Mouse (Mus musculus): Measurements from ENCODE around the gene Fam129b.

Gene Fam129b

GRCm38 (mm10) chr2:32877303-32877702, 1.4 kb downstream of the Fam129b start:
- TF ChIP-seq GATA4 (IDR thresholded peaks at IDR 0.05; ENCODE audit: insufficient replicate concordance, low read length), result peak; percentile 42; the same call in 1 of the 2 replicates

GRCm38 (mm10) chr2:32877761-32878393, 2.0 kb downstream of the Fam129b start:
- TF ChIP-seq GATA4 (IDR thresholded peaks at IDR 0.05; ENCODE audit: insufficient replicate concordance, low read length), result no peak

GRCm38 (mm10) chr2:32878396-32878795, 2.5 kb downstream of the Fam129b start:
- TF ChIP-seq GATA4 (IDR thresholded peaks at IDR 0.05; ENCODE audit: insufficient replicate concordance, low read length), result no peak

- no peak for TF ChIP-seq GATA4 (IDR thresholded peaks at IDR 0.05; ENCODE audit: insufficient replicate concordance, low read length)
Observed at GRCm38 (mm10) chr2:32879593-32879992, 3.7 kb downstream of the Fam129b start.

GRCm38 (mm10) chr2:32881054-32881453, 5.1 kb downstream of the Fam129b start:
- peak; percentile 35; the same call in 1 of the 2 replicates for TF ChIP-seq GATA4 (IDR thresholded peaks at IDR 0.05; ENCODE audit: insufficient replicate concordance, low read length)

GRCm38 (mm10) chr2:32881723-32882122, 5.8 kb downstream of the Fam129b start:
- TF ChIP-seq GATA4 (IDR thresholded peaks at IDR 0.05; ENCODE audit: insufficient replicate concordance, low read length), result no peak

- no peak for TF ChIP-seq GATA4 (IDR thresholded peaks at IDR 0.05; ENCODE audit: insufficient replicate concordance, low read length)
Observed at GRCm38 (mm10) chr2:32882283-32883043, 6.5 kb downstream of the Fam129b start.

- TF ChIP-seq GATA4 (IDR thresholded peaks at IDR 0.05; ENCODE audit: insufficient replicate concordance, low read length), result no peak
Observed at GRCm38 (mm10) chr2:32884745-32885144, 8.8 kb downstream of the Fam129b start.

GRCm38 (mm10) chr2:32888029-32888428, 12.1 kb downstream of the Fam129b start:
- TF ChIP-seq GATA4 (IDR thresholded peaks at IDR 0.05; ENCODE audit: insufficient replicate concordance, low read length), result no peak

- no peak for TF ChIP-seq GATA4 (IDR thresholded peaks at IDR 0.05; ENCODE audit: insufficient replicate concordance, low read length)
Observed at GRCm38 (mm10) chr2:32888551-32888950, 12.6 kb downstream of the Fam129b start.

GRCm38 (mm10) chr2:32890280-32890679, 14.4 kb downstream of the Fam129b start:
- TF ChIP-seq GATA4 (IDR thresholded peaks at IDR 0.05; ENCODE audit: insufficient replicate concordance, low read length), result no peak

- TF ChIP-seq GATA4 (IDR thresholded peaks at IDR 0.05; ENCODE audit: insufficient replicate concordance, low read length), result no peak
Observed at GRCm38 (mm10) chr2:32891278-32891677, 15.4 kb downstream of the Fam129b start.

GRCm38 (mm10) chr2:32892490-32892889, 16.6 kb downstream of the Fam129b start:
- no peak for TF ChIP-seq GATA4 (IDR thresholded peaks at IDR 0.05; ENCODE audit: insufficient replicate concordance, low read length)

- no peak for TF ChIP-seq GATA4 (IDR thresholded peaks at IDR 0.05; ENCODE audit: insufficient replicate concordance, low read length)
Observed at GRCm38 (mm10) chr2:32894097-32894496, 18.2 kb downstream of the Fam129b start.

- TF ChIP-seq GATA4 (IDR thresholded peaks at IDR 0.05; ENCODE audit: insufficient replicate concordance, low read length), result no peak
Observed at GRCm38 (mm10) chr2:32895606-32896106, 19.7 kb downstream of the Fam129b start.

GRCm38 (mm10) chr2:32896507-32897147, 20.7 kb downstream of the Fam129b start:
- TF ChIP-seq GATA4 (IDR thresholded peaks at IDR 0.05; ENCODE audit: insufficient replicate concordance, low read length), result no peak
